Mouse (Mus musculus) lung, postnatal 0 days (tissue): ENCODE data around the gene Ror2.

Source experiments
- CTCF ChIP-seq: IDR thresholded peaks from 2 replicates; pipeline ENCODE4 v1.5.1; 2016; ENCODE audit warnings: antibody characterized with exemption, mild to moderate bottlenecking
- EP300 ChIP-seq: IDR thresholded peaks from 2 replicates; pipeline ENCODE4 v1.6.1; 2016; ENCODE audit warnings: antibody characterized with exemption, mild to moderate bottlenecking, control low read depth

DNA sequence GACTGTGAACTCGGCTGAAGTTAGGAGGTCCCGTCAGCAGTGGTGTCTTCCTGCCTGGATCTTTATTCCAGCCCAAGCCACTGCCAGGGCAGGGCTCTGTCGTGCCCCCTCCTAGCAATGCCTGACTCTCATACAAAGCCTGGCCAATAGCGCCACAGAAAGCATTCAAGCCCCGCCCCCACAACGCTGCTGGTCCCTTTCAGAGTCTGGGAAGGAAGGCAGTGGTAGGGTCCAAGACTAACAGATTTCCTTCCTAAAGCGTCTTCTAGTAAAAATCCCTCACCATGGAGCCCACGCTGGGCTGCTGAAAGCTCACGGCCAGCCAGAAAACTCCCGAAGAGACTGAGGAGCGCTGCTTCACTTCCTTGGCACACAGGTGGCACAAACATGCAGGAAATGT is 165.0 kb downstream of the Ror2 start:
- TF ChIP-seq CTCF (no peak), EP300 (no peak)
